In genomic region chr8:9978475-9979230, GRCm38 (mm10) we compare ENCODE assay signal across 8 mouse cellular contexts. TPM values are rescaled to one million over a fixed set of nuclear protein-coding genes. Genes with fewer than 3 reads are reported as not detected.
DNase-seq lines count a peak whose midpoint lies in the region; ATAC-seq lines count a peak whose summit lies in the region.

No protein-coding gene starts in this region.

- H3K27me3 ChIP-seq in liver, embryonic 15.5 days: no peaks in the 10 kb centered on the region

- no peak for ATAC-seq in liver, embryonic 15.5 days (ENCODE audit: insufficient read depth)
- ATAC-seq in inflammation-experienced regulatory T-cells, adult 6 months: no peak

- H3K4me2 ChIP-seq in liver, embryonic 15.5 days: peak overlapping the region; percentile 81

- H3K9me3 ChIP-seq in liver, embryonic 15.5 days (replicated peaks): no peaks in the 10 kb centered on the region

- DNase-seq in adrenal gland, postnatal 10 days: peak; percentile 10
- no peak for DNase-seq in adrenal gland, adult 18-20 months (ENCODE audit: low spot score in 2 of 2)
- DNase-seq in thymus, postnatal 0 days (ENCODE audit: low spot score): peak; percentile 9
- no peak for DNase-seq in thymus, postnatal 25 days
- peak; percentile 21 for DNase-seq in heart, postnatal 10 days
- DNase-seq in Muller cell, postnatal 12 days (ENCODE audit: inconsistent ontology term): no peak

- peaks cover 7% of the 10 kb centered on the region for H3K36me3 ChIP-seq in liver, embryonic 15.5 days (replicated peaks)

- intact Hi-C loops in heart, postnatal 10 days (cut with DNase I): loop anchor here (2.0 to 5.0 kb wide), 3 partner anchors 66 to 324 kb away; no protein-coding TSS in a partner anchor

- peak overlapping the region; percentile 80 for H3K9ac ChIP-seq in liver, embryonic 15.5 days

- 36% methylated on average over 18 of the region's 18 CpGs for WGBS in liver, embryonic 15.5 days (ENCODE audit: insufficient replicate concordance)

- peak overlapping the region; percentile 83; the same call in 1 of the 2 replicates for H3K27ac ChIP-seq in liver, embryonic 15.5 days (replicated peaks)

- peak overlapping the region; percentile 88 for H3K4me3 ChIP-seq in liver, embryonic 15.5 days (replicated peaks)

- peaks cover 51% of the 10 kb centered on the region for H3K4me1 ChIP-seq in liver, embryonic 15.5 days (replicated peaks)

RNA-seq across cellular contexts. Expression of gene Abhd13, which starts 1.1 kb away (rescaled TPM):
- 10 to 100 TPM; 17.9 to 18.1 TPM for total RNA-seq in adrenal gland, postnatal 10 days (2021)
- 10 to 100 TPM; 18.7 to 22.3 TPM for total RNA-seq in adrenal gland, adult 18-20 months (2021)
- polyA plus RNA-seq in thymus, postnatal 0 days (2015; fragmentation: Nextera tagmentation; extraction: Ambion mirVana): 17.9 and 19.0 TPM in 2 replicates
- total RNA-seq in heart, postnatal 10 days (2021): 10 to 100 TPM; 19.7 to 20.0 TPM
- 4.6 TPM in 2 replicates for polyA plus RNA-seq in liver, embryonic 15.5 days (2015; fragmentation: Nextera tagmentation; extraction: Ambion mirVana)
- 1 to 10 TPM; 3.4 to 5.9 (median 3.5) TPM for polyA plus RNA-seq in inflammation-experienced regulatory T-cells, adult 6 months (2017; shearing (Covaris generic))

RNA-seq across cellular contexts. Expression of gene Lig4, which starts 1.2 kb away (rescaled TPM):
- total RNA-seq in adrenal gland, postnatal 10 days (2021): 1 to 10 TPM; 4.9 to 5.0 TPM
- 1 to 10 TPM; 7.8 to 8.4 TPM for total RNA-seq in adrenal gland, adult 18-20 months (2021)
- polyA plus RNA-seq in thymus, postnatal 0 days (2015; fragmentation: Nextera tagmentation; extraction: Ambion mirVana): 34.4 and 36.5 TPM in 2 replicates
- total RNA-seq in heart, postnatal 10 days (2021): 1 to 10 TPM; 5.9 to 6.5 TPM
- polyA plus RNA-seq in liver, embryonic 15.5 days (2015; fragmentation: Nextera tagmentation; extraction: Ambion mirVana): 0.66 and 0.70 TPM in 2 replicates
- 1 to 10 TPM; 2.8 to 4.3 (median 4.1) TPM for polyA plus RNA-seq in inflammation-experienced regulatory T-cells, adult 6 months (2017; shearing (Covaris generic))

RNA-seq across cellular contexts. Expression of gene Tnfsf13b, which starts 27.6 kb away (rescaled TPM):
- 1 to 10 TPM; 2.3 to 4.5 TPM for total RNA-seq in adrenal gland, postnatal 10 days (2021)
- 10 to 100 TPM in 1 of 2 experiments, 1 to 10 TPM in 1; 3.4 to 10.3 TPM for total RNA-seq in adrenal gland, adult 18-20 months (2021)
- polyA plus RNA-seq in thymus, postnatal 0 days (2015; fragmentation: Nextera tagmentation; extraction: Ambion mirVana): 0.53 and 1.1 TPM in 2 replicates
- total RNA-seq in heart, postnatal 10 days (2021): 1 to 10 TPM; 3.9 to 6.4 TPM
- polyA plus RNA-seq in liver, embryonic 15.5 days (2015; fragmentation: Nextera tagmentation; extraction: Ambion mirVana): 0.41 and 0.51 TPM in 2 replicates
- polyA plus RNA-seq in inflammation-experienced regulatory T-cells, adult 6 months (2017; shearing (Covaris generic)): 10 to 100 TPM in 2 of 3 experiments, 1 to 10 TPM in 1; 8.7 to 21.1 (median 15.6) TPM

Comparison
In these comparisons a context has a peak if more than half of its experiments do, and no peak if none do; other contexts are left out.
1. DNase-seq: peak in adrenal gland, postnatal 10 days (single experiment), thymus, postnatal 0 days (single experiment) and heart, postnatal 10 days (2 of 2); none in adrenal gland, adult 18-20 months (0 of 2), thymus, postnatal 25 days (single experiment) and Muller cell, postnatal 12 days (single experiment).